Mouse (Mus musculus): ENCODE data around the gene Cacna1e. TPM values are rescaled to one million over a fixed set of nuclear protein-coding genes. Genes with fewer than 3 reads are reported as not detected.

The Cacna1e gene
- total RNA-seq, 4 experiments from 2014 or later: 180 to 236 (median 203) TPM

DNA sequence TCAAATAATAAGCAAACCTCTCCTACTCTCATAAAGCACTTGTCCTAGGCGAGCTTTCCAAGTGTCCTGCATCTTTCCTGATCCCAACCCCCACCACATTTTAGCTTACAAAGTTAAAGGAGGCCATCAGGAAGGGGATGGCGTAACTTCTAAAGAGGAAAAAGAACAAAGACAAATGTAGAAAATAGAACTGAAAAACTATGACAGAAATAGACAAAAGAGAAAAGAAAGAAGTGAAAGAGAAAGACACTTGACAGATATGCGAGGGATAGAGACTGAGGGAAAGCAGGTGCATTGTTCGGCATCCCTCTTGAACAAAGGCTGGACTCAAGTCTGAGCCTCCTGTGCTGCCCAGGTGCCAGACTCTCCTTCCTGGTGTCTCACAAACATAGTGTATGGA lies 246.5 kb downstream of the Cacna1e start:
- DNase-seq (ENCODE audit: low spot score in 2 of 2): no peak

DNA sequence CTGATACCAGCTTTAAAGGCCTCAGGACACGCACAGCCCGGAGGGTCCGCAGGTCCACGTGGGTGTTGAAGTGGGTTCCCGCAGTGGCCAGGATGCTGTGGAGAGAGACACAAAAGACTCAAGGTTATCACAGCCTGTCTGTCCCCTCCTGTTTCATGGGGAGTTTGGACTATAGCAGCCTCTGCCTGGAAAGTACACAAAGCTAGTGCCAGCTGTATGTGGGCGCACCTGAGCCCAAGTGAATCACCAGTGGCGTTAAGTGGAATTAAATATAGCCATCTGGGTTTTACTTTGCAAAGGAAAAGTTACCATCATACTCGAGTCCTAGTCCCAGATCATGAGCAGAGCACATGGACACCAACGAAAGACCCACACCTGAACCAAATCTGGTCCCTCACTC lies 248.5 kb downstream of the Cacna1e start:
- DNase-seq (ENCODE audit: low spot score in 2 of 2): peak in 1 of 2 experiments; percentile 37

DNA sequence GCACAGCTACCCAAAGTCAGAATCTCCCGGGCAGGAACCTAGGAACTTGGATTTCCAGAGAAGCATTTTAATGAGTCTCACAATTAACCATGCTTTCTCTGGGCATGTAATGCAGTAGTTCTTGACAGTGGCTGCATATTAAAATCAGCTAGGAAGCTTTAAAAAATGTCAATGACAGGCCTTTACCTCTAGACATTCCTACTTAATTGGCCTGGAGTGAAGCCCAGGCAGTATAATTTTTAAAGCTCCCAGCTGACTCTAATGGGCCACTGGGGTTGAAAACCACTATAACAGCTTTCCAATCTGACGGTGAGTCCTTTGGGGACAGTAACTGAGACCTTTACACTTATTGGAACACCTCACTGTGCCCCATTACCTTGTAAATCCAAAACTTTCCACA lies 251.4 kb downstream of the Cacna1e start:
- DNase-seq (ENCODE audit: low spot score in 2 of 2): no peak

DNA sequence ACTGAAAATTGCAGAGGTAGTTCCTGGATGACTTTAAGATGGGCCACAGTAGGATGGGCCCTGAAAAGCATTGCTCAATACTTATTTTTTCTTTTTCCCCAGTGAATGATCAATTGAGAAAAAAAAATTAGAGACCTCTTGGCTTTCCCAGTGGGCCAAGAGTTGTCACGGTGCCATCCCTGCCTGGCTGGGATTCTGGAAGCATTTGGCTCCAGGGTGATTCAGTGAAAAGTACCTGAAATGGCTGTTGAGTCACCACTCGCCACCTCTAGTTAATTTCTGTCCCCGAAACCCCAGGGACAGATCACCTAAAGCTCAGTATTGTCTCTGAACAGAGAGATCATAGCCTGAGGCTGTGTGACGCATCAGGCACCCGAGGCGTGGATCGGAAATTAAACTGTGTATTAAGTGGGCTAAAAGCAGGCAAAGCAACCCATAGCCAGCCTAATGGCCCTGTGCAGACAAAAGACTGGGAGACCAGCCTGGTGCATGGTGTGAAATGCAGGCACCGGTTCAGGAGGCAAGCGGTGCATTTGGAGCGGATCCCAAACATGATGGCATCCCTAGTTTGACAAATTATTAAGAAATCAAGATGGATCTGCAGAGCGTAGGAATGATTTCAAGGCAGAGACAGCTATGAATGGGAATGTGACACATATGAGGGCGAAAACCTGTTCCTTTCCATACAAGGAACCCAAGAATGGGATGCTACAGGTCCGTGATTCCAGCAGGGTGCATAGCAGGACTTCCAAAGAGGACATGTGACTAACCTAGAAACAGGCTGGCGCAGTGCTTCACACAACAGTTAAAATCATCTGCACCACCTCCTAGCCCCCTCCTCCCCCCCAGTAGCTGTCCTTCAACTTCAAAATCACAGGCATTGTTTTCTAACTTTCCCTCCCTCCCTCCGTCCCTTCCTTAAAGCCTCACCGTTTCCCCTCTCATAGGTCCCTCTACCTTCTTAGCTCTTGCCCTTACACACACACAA lies 261.3 kb downstream of the Cacna1e start:
- DNase-seq (ENCODE audit: low spot score in 2 of 2): peak; percentile 27 to 40

DNA sequence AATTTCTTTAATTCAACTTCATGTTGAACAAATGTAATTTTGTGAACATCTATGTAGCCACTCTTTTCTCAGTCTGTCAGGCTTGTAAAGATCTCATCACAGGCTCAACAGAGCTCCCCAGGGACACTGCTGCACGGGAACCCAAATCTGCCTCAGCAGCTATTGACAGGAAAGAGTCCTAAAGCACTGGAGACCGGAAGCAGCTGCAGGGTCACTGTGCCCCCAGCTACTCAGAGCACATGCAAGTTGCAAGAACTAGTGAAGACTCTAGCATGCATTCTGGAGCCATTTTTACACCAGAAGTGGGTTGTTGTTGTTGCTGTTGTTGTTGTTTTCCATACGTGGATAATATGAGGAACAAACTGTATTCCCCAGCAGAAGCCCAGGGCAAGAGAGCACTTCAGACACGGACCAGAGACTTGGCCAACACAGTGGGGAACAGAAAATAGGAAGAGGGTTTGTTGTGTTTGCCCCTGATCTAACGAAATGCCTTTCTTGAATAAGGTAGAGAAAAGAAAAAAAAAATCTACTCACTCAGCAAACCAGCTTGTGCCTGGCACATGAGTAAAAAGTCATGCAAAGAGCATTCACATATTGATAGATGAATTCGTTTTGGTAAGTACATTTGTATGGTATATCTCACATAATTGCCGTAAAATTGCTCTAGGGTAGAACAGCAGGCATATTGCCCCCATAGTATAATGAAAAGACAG lies 266.4 kb downstream of the Cacna1e start:
- DNase-seq (ENCODE audit: low spot score in 2 of 2): no peak

DNA sequence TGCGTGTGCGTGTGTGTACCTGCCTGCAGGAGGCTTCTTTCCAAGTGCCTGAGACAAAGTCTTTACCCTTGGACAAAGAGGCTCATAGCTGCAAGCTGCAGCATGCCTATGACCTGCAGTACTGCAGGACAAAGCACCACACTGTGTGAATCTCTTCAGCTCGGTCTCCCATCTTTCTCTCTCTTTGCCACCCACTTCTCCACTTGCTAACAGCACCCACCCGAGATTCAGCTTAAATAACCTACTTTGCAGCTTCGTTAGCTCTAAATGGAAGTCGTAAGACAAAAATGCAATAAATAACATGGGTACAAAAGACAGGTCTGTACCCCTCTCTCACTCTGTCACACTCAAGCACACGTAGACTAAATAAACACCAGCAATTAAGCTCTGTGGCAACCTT lies 268.5 kb downstream of the Cacna1e start:
- no peak for DNase-seq (ENCODE audit: low spot score in 2 of 2)

DNA sequence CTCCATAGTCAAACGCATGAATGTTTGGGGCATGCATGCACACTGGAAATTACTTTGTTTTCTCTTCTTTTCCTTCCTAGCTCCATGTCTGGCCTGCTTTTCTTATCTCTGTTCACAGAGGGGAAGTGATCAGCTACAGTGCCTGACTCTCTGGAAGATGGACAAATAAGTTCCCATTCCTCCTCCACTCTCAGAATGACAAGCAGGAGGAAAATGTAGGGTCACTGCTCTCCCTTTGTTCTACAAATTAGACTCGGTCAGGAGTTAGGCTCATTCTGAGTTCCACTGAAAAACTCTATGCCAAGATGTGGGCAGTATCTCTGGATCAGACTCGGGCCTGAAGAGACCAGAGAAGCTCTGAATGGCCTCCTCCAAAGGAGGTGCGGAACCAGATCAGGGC lies 275.8 kb downstream of the Cacna1e start:
- no peak for DNase-seq (ENCODE audit: low spot score in 2 of 2)

DNA sequence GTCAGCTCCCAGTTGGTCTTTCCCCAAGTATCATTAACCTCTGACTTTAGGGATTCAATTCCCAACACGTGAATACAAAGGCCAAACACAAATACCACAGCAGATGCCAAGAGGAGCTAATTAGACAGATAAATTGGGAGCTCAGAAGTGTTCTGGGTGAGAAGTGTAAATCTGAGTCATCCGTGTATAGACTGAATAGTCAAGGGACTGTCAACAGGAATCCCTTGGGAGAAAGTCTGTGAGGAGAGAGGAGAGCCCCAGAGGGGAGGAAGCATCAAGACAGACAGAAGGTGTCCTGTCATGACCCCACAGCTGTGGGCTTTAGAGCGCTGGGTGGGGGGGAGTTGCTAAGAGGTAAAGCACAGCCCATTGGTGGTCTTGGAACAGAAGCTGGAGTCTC lies 276.9 kb downstream of the Cacna1e start:
- no peak for DNase-seq (ENCODE audit: low spot score in 2 of 2)

DNA sequence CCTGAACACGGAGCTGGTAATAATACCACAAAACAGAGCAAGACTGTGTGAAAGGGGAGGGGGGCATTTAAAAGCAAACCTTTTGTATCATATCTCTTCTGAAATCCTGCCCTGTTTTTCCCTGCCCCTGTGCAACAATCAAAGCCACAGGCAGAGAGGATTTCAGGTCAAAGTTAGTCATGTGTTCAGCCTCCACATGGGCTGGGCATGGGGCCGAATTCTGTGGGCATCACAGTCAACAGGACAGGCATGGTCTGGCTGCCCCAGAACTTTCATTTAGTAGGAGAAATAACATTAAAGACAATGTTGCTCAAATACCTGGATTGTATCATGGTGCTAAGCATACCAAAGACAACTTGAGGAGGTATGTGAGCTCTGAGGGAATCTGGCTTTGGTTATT lies 278.7 kb downstream of the Cacna1e start:
- DNase-seq (ENCODE audit: low spot score in 2 of 2): no peak

DNA sequence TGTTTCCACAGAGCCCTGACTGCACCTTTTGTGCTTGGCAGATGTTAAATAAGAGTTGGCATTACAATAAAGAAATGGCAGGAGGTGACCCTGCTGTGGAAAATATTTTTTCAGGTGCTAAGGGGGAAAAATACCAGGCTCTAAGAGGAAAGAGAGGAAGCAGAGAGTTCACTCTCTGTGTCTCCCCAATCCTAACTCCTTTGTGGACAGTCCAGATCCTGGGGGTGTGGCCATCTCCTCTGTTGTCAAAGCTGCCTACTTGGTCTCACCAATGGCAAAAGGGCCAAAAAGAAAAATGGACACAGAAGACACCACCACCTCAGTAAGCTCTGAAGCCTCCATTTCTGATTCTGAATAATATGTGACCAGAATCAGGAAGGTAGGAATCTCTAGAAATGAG lies 280.5 kb downstream of the Cacna1e start:
- no peak for DNase-seq (ENCODE audit: low spot score in 2 of 2)

DNA sequence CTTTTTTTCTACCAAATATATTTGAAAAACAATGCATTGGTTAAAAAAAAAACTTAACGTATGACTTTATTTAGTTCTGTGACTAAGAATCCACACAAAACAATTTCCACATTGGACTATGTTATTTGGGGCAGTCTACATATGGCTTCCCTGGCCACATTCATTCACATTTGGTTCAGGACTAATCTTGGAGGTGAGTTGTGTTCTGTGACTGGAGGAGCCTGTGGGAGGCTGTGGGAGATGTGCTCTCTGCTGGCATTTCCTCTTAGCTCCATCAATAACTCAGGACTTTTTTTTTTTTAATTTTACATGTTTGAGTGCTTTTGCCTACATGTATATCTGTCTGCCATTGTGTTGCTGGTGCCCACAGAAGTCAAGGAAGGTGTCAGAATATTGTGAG lies 281.8 kb downstream of the Cacna1e start:
- DNase-seq (ENCODE audit: low spot score in 2 of 2): no peak

DNA sequence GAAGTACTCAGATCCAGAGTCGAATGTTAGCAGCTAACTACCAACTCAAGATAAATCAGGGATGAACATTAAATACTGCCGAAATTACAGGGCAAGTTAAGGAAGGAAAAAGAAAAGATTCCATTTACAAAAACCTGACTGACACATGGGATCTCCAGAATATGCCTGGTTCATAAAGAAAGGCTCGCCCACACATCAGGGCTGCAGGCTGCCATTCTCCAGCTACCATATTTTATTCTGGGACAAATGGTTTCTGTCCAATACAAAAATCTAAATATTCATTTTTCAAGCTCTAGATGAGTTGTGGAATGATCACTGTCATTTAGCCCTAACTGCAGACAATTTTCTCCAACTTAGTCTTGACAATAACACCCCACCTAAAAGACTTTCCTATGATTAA lies 301.8 kb downstream of the Cacna1e start:
- no peak for DNase-seq (ENCODE audit: low spot score in 2 of 2)

DNA sequence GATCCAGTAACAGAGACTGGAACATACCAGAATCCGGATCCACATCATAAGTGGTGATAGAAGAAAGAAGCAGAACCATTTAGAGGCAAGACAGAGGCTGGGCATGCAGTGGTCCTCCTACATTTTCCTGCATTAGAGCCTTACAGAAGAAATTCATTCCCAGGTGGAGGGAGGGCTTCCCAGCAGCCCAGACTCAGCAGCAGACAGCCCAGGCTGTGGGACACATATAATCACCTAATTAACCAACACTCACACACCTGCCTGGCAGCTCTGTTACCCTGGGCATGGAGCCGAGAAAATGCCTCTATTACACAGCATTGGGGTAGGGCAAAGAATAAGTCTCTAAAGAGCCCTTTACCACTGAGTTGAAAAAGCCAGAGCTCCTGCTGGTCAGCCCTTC lies 304.4 kb downstream of the Cacna1e start:
- DNase-seq (ENCODE audit: low spot score in 2 of 2): no peak

DNA sequence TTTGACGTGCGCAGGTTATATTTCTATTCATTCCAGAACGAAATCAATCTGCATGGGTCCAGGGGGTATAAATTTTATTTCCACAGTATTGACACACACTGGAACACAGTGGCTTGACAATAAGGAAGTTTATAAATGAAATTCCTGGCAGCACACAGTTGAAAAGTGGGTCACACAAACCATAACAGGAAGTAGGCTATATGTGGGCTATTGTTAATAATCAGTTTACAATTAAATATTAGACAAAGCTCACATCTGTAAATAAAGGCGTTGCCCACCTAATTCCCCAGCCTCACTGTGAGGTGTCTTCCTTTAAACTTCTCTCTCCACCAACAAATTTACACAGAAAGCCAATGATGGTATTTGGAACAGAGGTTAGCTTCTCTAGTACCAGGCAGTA lies 305.6 kb downstream of the Cacna1e start:
- no peak for DNase-seq (ENCODE audit: low spot score in 2 of 2)

DNA sequence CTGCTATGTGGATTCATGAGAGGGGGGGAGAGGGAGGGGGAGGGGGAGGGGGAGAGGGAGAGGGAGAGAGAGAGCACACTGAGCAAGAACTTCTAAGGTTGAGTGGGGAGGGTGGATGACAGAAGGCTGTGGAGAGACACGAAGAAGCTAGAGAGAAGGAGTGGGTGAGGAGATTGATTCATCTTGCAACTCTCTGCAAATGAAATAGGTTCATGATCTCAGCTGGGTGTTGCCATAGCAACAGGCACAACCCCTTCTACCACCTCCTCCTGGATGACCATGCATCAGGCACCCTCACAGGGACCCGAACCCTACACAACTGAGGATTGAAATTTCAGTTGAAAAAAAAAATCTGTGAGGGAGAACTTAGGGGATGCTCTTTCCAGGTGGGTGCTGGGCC lies 307.9 kb downstream of the Cacna1e start:
- no peak for DNase-seq (ENCODE audit: low spot score in 2 of 2)

DNA sequence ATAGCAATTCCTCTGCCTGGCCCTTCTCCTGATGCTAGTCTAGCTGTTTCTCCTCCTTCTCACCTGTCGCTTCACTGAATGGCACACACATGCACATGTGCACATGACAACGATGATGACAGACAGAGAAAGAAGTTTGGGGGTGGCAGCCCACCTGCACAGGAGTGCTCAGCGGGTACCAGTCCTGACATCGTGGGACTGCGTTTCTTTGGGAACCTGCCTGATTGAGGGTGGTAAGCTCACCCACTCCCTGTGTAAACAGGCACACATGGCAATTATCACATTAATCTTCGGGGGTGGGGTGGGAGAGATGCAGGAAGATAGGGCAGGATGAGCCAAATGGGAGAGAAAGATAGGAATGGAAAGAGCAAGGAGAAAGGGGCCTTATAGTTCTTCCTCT lies 318.3 kb downstream of the Cacna1e start:
- DNase-seq (ENCODE audit: low spot score in 2 of 2): peak; percentile 20 to 35

DNA sequence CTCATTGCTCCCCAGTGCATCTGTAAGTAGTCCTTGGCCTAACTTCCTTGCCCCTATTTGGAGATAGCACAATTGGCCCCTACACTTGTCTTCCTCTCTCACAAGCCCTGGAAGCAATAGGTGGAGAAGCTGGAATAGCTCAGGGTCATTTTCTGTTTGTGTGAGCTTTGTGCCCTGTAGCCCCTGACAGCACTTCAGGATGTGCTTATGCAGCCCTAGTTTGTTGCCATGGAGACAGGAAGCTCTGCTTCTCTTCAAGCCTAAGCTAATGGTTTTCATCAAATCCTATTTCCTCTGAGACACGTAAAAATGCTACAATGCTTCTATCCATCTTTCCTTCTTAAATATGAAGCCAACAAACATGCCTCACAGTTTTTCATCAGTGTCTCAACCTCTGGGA lies 328.5 kb downstream of the Cacna1e start:
- no peak for DNase-seq (ENCODE audit: low spot score in 2 of 2)

DNA sequence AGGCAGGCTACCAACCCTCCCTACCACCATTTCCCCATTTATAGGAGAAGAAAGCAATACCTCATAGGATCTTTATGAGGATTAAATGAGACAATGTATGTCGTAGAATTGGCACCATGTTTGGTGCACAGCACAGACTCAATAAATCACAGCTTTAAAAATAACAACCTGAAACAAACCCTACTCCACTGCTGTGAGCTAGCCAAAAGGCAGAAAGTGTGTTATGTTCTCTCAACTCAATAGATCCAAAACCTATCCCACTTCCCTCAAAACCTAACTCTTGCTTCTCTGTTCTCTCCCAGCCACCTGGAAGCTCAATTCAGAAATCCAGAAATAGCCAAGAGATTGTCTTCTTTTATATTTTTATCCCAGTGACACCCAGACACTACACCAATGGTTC lies 331.2 kb downstream of the Cacna1e start:
- DNase-seq (ENCODE audit: low spot score in 2 of 2): no peak

DNA sequence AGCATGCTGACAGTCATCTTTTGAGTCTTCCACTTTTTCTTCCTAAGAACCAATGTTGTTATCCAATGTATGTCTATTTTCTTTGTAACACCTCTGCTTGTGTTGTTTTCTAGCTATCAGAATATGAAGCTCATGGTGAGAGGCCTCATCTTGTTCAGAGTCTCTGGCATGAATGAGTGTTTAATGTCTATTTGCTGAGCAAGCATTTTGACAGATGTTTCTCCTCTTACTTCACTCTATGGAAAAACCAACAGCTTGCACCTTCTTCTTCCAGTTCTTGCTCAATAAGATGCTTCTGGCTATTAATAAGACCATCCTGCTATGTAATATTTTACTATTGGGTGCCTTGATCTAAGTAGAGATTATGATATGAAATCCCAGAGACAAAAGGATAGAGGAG lies 346.9 kb downstream of the Cacna1e start:
- no peak for DNase-seq (ENCODE audit: low spot score in 2 of 2)

DNA sequence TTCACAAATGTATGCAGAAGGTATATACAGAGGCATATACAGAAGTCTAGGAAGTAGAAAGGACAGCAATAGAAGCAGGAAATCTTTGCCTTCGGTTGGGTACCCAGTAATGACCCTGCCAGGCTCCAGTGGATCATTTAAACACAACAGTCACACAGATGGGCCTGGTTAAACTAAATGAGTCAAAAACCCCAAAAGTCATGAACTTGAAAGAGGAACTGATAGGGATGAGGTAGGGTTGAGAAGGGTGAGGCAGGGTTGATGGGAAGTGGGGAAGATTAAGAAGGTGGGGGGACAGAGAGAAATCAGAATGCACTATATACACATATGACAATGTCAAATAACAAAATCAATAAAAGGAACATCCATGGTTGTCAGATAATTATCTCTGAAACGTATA lies 347.5 kb downstream of the Cacna1e start:
- DNase-seq (ENCODE audit: low spot score in 2 of 2): no peak

DNA sequence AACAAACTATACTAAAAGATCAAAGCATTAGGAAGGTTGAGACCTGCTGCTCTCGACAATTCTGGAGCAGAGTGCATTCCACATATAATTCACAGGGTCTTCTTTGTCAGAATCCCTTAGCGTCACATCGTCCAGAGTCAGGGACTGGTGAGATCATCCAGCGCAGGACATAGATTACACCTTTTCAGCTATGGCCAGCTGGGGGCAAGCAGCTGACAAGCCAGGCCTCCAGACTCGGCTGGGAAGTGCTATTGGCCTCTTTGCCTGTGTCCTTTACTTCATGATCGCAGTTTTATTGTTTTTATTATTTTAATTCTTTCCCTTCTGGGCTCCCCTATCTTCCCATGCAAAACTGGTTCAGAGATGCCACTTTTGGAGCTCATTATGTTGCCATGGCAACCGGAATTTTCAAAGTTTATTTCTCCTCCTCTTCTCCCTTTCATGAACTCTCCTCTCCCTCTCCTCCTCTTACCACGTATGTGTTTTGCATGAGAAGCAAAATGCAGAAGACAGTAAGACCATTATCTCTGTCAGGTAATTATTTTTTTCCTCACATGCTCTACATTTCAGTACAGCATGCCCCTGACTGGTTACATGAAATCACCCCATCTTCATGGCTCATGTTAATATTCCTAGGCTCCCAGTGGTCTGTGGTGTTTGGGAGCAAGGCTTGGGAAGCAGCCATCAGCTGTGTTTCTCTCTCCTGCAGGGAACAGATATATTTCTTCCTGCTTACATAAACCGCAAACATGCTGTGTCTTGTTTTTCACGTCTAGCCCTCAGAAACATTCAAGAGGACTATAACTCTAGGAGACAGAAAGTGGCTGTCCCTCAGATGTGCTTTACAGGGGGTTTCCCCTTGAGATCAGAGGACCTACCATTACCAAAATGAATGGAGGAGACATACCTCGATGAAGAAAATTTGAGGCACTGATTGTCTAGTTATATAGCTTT lies 351.0 kb downstream of the Cacna1e start:
- peak in 1 of 2 experiments; percentile 31 for DNase-seq (ENCODE audit: low spot score in 2 of 2)

Data from layer of hippocampus, adult 8-10 months (tissue).